Mouse (Mus musculus): Measurements from ENCODE around the gene Enam. TPM values are rescaled to one million over a fixed set of nuclear protein-coding genes. Genes with fewer than 3 reads are reported as not detected.
"Not testable (repeated sequence)": the region's sequence is repeated elsewhere in the genome, so short reads cannot be mapped to it uniquely, and the experiment has no call there.

Enam gene
- polyA plus RNA-seq, 1 experiment from 2014 or later: not detected

GRCm38 (mm10) chr5:88519232-88519631, 31.5 kb downstream of the Enam start:
- Histone ChIP-seq H3K4me2 (ENCODE audit: low read depth, low read length) (no peak overlapping the region), H3K9ac (ENCODE audit: low read depth, low read length) (no peak overlapping the region), H3K9me3 (ENCODE audit: control insufficient read depth, low read length) (no peaks in the 10 kb centered on the region), H3K4me1 (ENCODE audit: control insufficient read depth, insufficient read depth, low read length) (no peaks in the 10 kb centered on the region), H3K4me3 (ENCODE audit: low read length) (no peak overlapping the region), H3K36me3 (ENCODE audit: control insufficient read depth, insufficient read depth, low read length) (no peaks in the 10 kb centered on the region), H3K27ac (ENCODE audit: low read length) (no peak overlapping the region), H3K27me3 (replicated peaks; ENCODE audit: control insufficient read depth, insufficient read depth, low read length) (no peaks in the 10 kb centered on the region)
- no peak for ATAC-seq
- WGBS: 7% methylated on average over 2 of the region's 2 CpGs

DNA sequence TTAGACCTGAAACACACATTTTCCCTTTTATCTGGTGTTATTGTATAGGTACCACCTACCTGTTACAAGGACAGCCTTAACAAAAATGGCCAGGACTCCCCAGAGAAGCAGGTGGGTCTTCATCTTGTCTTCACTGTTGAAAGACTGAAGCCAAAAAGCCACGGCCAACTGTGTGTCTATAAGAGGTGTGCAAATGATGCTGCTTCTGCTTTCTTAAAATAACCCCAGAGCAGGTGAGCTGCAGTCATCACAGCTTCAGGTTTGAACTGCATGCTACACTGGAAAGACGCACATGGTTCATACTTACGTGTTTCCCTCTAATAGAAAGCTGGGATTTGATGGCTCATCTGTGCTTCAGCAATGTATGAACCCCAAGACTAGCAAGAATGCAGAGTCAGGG, 39.9 kb downstream of the Enam start, which contains the start of gene Jchain:
TSS of gene Jchain (minus strand) at position 235 of the 400 bp plus-strand sequence.
- 80% methylated on average over 3 of the region's 3 CpGs for whole genome bisulfite sequencing
- Histone ChIP-seq H3K27me3 (replicated peaks; ENCODE audit: control insufficient read depth, insufficient read depth, low read length) (no peaks in the 10 kb centered on the region), H3K27ac (ENCODE audit: low read length) (no peak within 1 kb of the TSS), H3K4me1 (ENCODE audit: control insufficient read depth, insufficient read depth, low read length) (no peaks in the 10 kb centered on the region), H3K9me3 (ENCODE audit: control insufficient read depth, low read length) (no peaks in the 10 kb centered on the region), H3K36me3 (ENCODE audit: control insufficient read depth, insufficient read depth, low read length) (no peaks in the 10 kb centered on the region), H3K4me2 (ENCODE audit: low read depth, low read length) (no peak within 1 kb of the TSS), H3K9ac (ENCODE audit: low read depth, low read length) (no peak within 1 kb of the TSS), H3K4me3 (ENCODE audit: low read length) (no peak within 1 kb of the TSS)
- ATAC-seq: no peak

GRCm38 (mm10) chr5:88530908-88531307, 43.1 kb downstream of the Enam start:
- H3K36me3 ChIP-seq (ENCODE audit: control insufficient read depth, insufficient read depth, low read length): no peaks in the 10 kb centered on the region
- H3K9me3 ChIP-seq (ENCODE audit: control insufficient read depth, low read length): no peaks in the 10 kb centered on the region
- H3K9ac ChIP-seq (ENCODE audit: low read depth, low read length): no peak overlapping the region
- ATAC-seq: no peak
- H3K4me3 ChIP-seq (ENCODE audit: low read length): no peak overlapping the region
- H3K4me1 ChIP-seq (ENCODE audit: control insufficient read depth, insufficient read depth, low read length): no peaks in the 10 kb centered on the region
- H3K27me3 ChIP-seq (replicated peaks; ENCODE audit: control insufficient read depth, insufficient read depth, low read length): no peaks in the 10 kb centered on the region
- H3K27ac ChIP-seq (ENCODE audit: low read length): no peak overlapping the region
- 60% methylated on average over 1 of the region's 1 CpGs for WGBS
- H3K4me2 ChIP-seq (ENCODE audit: low read depth, low read length): no peak overlapping the region

DNA sequence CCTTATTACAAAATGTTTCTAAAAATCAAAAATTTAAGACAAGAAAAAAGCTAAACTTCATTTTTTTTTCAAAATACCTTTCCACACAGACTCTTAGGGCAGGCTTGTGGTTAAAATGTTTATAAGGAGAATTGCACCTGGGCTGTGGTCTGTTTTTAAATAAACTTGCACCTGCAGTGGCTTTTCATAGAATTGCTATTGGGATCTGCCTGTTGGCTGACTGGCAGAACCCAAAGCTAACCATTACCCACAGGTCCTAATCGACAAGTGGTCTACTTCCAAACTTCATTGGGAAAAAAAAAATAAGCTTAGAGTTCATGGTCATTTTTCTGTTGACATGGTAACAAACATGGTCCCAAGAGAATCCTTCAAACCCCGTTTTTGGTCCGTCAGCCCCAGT, 46.9 kb downstream of the Enam start:
- 71% methylated on average over 3 of the region's 3 CpGs for WGBS
- H3K9me3 ChIP-seq (ENCODE audit: control insufficient read depth, low read length): no peaks in the 10 kb centered on the region
- no peak overlapping the region for H3K4me3 ChIP-seq (ENCODE audit: low read length)
- no peak for ATAC-seq
- no peaks in the 10 kb centered on the region for H3K36me3 ChIP-seq (ENCODE audit: control insufficient read depth, insufficient read depth, low read length)
- H3K27me3 ChIP-seq (replicated peaks; ENCODE audit: control insufficient read depth, insufficient read depth, low read length): no peaks in the 10 kb centered on the region
- no peak overlapping the region for H3K27ac ChIP-seq (ENCODE audit: low read length)
- H3K9ac ChIP-seq (ENCODE audit: low read depth, low read length): no peak overlapping the region
- H3K4me1 ChIP-seq (ENCODE audit: control insufficient read depth, insufficient read depth, low read length): no peaks in the 10 kb centered on the region
- no peak overlapping the region for H3K4me2 ChIP-seq (ENCODE audit: low read depth, low read length)

GRCm38 (mm10) chr5:88540845-88541244, 53.1 kb downstream of the Enam start:
- no peak for ATAC-seq
- H3K9me3 ChIP-seq (ENCODE audit: control insufficient read depth, low read length): no peaks in the 10 kb centered on the region
- H3K4me2 ChIP-seq (ENCODE audit: low read depth, low read length): no peak overlapping the region
- H3K27me3 ChIP-seq (replicated peaks; ENCODE audit: control insufficient read depth, insufficient read depth, low read length): no peaks in the 10 kb centered on the region
- no peak overlapping the region for H3K9ac ChIP-seq (ENCODE audit: low read depth, low read length)
- H3K4me3 ChIP-seq (ENCODE audit: low read length): no peak overlapping the region
- no peaks in the 10 kb centered on the region for H3K4me1 ChIP-seq (ENCODE audit: control insufficient read depth, insufficient read depth, low read length)
- no peak overlapping the region for H3K27ac ChIP-seq (ENCODE audit: low read length)
- no peaks in the 10 kb centered on the region for H3K36me3 ChIP-seq (ENCODE audit: control insufficient read depth, insufficient read depth, low read length)

GRCm38 (mm10) chr5:88542651-88543282, 55.0 kb downstream of the Enam start:
- ATAC-seq: 0 out of 2 replicates have a peak, but pooled peaks have one; percentile 71
- H3K9me3 ChIP-seq (ENCODE audit: control insufficient read depth, low read length): no peaks in the 10 kb centered on the region
- H3K9ac ChIP-seq (ENCODE audit: low read depth, low read length): no peak overlapping the region
- no peak overlapping the region for H3K4me2 ChIP-seq (ENCODE audit: low read depth, low read length)
- no peaks in the 10 kb centered on the region for H3K36me3 ChIP-seq (ENCODE audit: control insufficient read depth, insufficient read depth, low read length)
- WGBS: 64% methylated on average over 5 of the region's 5 CpGs
- no peak overlapping the region for H3K4me3 ChIP-seq (ENCODE audit: low read length)
- H3K27ac ChIP-seq (ENCODE audit: low read length): no peak overlapping the region
- no peaks in the 10 kb centered on the region for H3K4me1 ChIP-seq (ENCODE audit: control insufficient read depth, insufficient read depth, low read length)
- H3K27me3 ChIP-seq (replicated peaks; ENCODE audit: control insufficient read depth, insufficient read depth, low read length): no peaks in the 10 kb centered on the region

GRCm38 (mm10) chr5:88544411-88544810, 56.6 kb downstream of the Enam start:
- not testable (repeated sequence) for H3K27ac ChIP-seq (ENCODE audit: low read length); H3K4me2 ChIP-seq (ENCODE audit: low read depth, low read length); H3K4me3 ChIP-seq (ENCODE audit: low read length); H3K9me3 ChIP-seq (ENCODE audit: control insufficient read depth, low read length); ATAC-seq; H3K36me3 ChIP-seq (ENCODE audit: control insufficient read depth, insufficient read depth, low read length); H3K9ac ChIP-seq (ENCODE audit: low read depth, low read length); H3K27me3 ChIP-seq (replicated peaks; ENCODE audit: control insufficient read depth, insufficient read depth, low read length); H3K4me1 ChIP-seq (ENCODE audit: control insufficient read depth, insufficient read depth, low read length)
- 85% methylated on average over 1 of the region's 1 CpGs for WGBS

DNA sequence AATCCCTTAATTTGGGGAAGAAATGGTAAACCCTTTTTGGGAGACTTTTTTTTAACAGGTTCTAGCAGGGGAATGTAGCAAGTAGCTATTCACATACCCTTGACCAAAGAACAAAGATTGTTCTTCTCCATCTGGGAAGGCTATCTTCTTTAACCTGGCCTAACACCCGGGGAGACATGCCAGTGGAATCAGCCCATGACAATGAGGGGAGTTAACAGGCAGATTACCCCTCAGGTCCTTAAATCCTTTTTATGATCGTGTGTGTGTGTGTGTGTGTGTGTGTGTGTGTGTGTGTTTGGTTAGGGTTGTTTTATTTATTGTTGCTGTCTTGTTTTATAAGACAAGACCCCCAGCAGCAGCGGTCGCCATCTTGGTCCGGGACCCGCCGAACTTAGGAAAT, 57.8 kb downstream of the Enam start:
- Histone ChIP-seq H3K27me3 (replicated peaks; ENCODE audit: control insufficient read depth, insufficient read depth, low read length) (no peaks in the 10 kb centered on the region), H3K4me2 (ENCODE audit: low read depth, low read length) (no peak overlapping the region), H3K27ac (ENCODE audit: low read length) (no peak overlapping the region), H3K4me3 (ENCODE audit: low read length) (no peak overlapping the region), H3K36me3 (ENCODE audit: control insufficient read depth, insufficient read depth, low read length) (no peaks in the 10 kb centered on the region), H3K9me3 (ENCODE audit: control insufficient read depth, low read length) (no peaks in the 10 kb centered on the region), H3K4me1 (ENCODE audit: control insufficient read depth, insufficient read depth, low read length) (no peaks in the 10 kb centered on the region), H3K9ac (ENCODE audit: low read depth, low read length) (no peak overlapping the region)
- no peak for ATAC-seq
- WGBS: 82% methylated on average over 7 of the region's 7 CpGs

GRCm38 (mm10) chr5:88553271-88554085, 65.7 kb downstream of the Enam start:
- H3K4me3 ChIP-seq (ENCODE audit: low read length): peak overlapping the region; percentile 90
- ATAC-seq: peak; percentile 72
- WGBS: 7% methylated on average over 29 of the region's 29 CpGs

More at GRCm38 (mm10) chr5:88553271-88554085, 65.7 kb downstream of the Enam start:
- peak overlapping the region; percentile 56 for H3K4me2 ChIP-seq (ENCODE audit: low read depth, low read length)
- no peaks in the 10 kb centered on the region for H3K27me3 ChIP-seq (replicated peaks; ENCODE audit: control insufficient read depth, insufficient read depth, low read length)
- peak overlapping the region; percentile 96 for H3K27ac ChIP-seq (ENCODE audit: low read length)
- peak overlapping the region; percentile 80 for H3K9ac ChIP-seq (ENCODE audit: low read depth, low read length)
- H3K4me1 ChIP-seq (ENCODE audit: control insufficient read depth, insufficient read depth, low read length): peaks cover 16% of the 10 kb centered on the region; the same call in 1 of the 2 replicates
- no peaks in the 10 kb centered on the region for H3K36me3 ChIP-seq (ENCODE audit: control insufficient read depth, insufficient read depth, low read length)
- H3K9me3 ChIP-seq (ENCODE audit: control insufficient read depth, low read length): no peaks in the 10 kb centered on the region
